Mouse (Mus musculus): Measurements from ENCODE around the gene Col5a1. TPM values are rescaled to one million over a fixed set of nuclear protein-coding genes. Genes with fewer than 3 reads are reported as not detected.

Col5a1 gene
- polyA plus RNA-seq, 1 experiment from 2014 or later = 5.3 TPM

GRCm38 (mm10) chr2:27861576-27862238 lies 24.5 kb upstream of the Col5a1 start:
- no peak overlapping the region for H3K9ac ChIP-seq (ENCODE audit: low read length)
- no peak overlapping the region for H3K27ac ChIP-seq (ENCODE audit: low read depth, low read length)
- 88% methylated on average over 9 of the region's 9 CpGs for WGBS
- no peaks in the 10 kb centered on the region for H3K36me3 ChIP-seq (ENCODE audit: control insufficient read depth, insufficient read depth, low read length)
- no peaks in the 10 kb centered on the region for H3K4me1 ChIP-seq (ENCODE audit: control insufficient read depth, insufficient read depth, low read length)
- no peaks in the 10 kb centered on the region for H3K27me3 ChIP-seq (replicated peaks; ENCODE audit: control insufficient read depth, insufficient read depth, low read length)
- H3K9me3 ChIP-seq (replicated peaks; ENCODE audit: control insufficient read depth, low read length) = no peaks in the 10 kb centered on the region
- ATAC-seq (no peak), DNase-seq (ENCODE audit: low spot score) (no peak)
- no peak overlapping the region for H3K4me3 ChIP-seq (ENCODE audit: low read depth, low read length)
- H3K4me2 ChIP-seq (ENCODE audit: low read length) = no peak overlapping the region

GRCm38 (mm10) chr2:27864491-27865365 lies 21.5 kb upstream of the Col5a1 start:
- no peak for DNase-seq (ENCODE audit: low spot score)
- Histone ChIP-seq H3K27ac (ENCODE audit: low read depth, low read length) (no peak overlapping the region), H3K9me3 (replicated peaks; ENCODE audit: control insufficient read depth, low read length) (no peaks in the 10 kb centered on the region), H3K36me3 (ENCODE audit: control insufficient read depth, insufficient read depth, low read length) (no peaks in the 10 kb centered on the region), H3K27me3 (replicated peaks; ENCODE audit: control insufficient read depth, insufficient read depth, low read length) (no peaks in the 10 kb centered on the region), H3K4me1 (ENCODE audit: control insufficient read depth, insufficient read depth, low read length) (no peaks in the 10 kb centered on the region), H3K9ac (ENCODE audit: low read length) (no peak overlapping the region), H3K4me3 (ENCODE audit: low read depth, low read length) (no peak overlapping the region), H3K4me2 (ENCODE audit: low read length) (no peak overlapping the region)
- 74% methylated on average over 18 of the region's 18 CpGs for WGBS
- no peak for ATAC-seq

DNA sequence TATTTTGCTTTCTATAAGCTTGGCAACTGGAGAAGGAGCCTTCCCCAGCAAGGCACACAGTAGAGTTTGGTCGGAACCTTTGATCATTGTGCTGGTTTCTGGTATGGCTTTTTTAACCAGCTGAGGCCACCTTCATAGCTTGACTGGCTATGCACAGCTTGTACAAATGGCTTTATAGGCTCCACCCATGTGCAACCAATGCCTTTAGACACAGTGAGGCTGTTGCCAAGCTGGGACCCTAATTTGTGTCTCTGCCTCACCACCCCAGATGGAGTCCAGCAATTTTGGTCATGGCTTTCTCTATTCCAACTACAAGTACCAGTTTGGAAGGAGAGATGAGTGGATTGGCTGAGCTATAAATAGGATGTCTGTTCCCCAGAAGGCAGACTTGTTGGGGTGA lies 15.6 kb upstream of the Col5a1 start:
- Histone ChIP-seq H3K9me3 (replicated peaks; ENCODE audit: control insufficient read depth, low read length) (no peaks in the 10 kb centered on the region), H3K9ac (ENCODE audit: low read length) (no peak overlapping the region), H3K27me3 (replicated peaks; ENCODE audit: control insufficient read depth, insufficient read depth, low read length) (no peaks in the 10 kb centered on the region), H3K4me1 (ENCODE audit: control insufficient read depth, insufficient read depth, low read length) (no peaks in the 10 kb centered on the region), H3K27ac (ENCODE audit: low read depth, low read length) (no peak overlapping the region), H3K4me3 (ENCODE audit: low read depth, low read length) (no peak overlapping the region), H3K4me2 (ENCODE audit: low read length) (no peak overlapping the region), H3K36me3 (ENCODE audit: control insufficient read depth, insufficient read depth, low read length) (no peaks in the 10 kb centered on the region)
- WGBS = 93% methylated on average over 1 of the region's 1 CpGs
- no peak for ATAC-seq
- DNase-seq (ENCODE audit: low spot score) = no peak

DNA sequence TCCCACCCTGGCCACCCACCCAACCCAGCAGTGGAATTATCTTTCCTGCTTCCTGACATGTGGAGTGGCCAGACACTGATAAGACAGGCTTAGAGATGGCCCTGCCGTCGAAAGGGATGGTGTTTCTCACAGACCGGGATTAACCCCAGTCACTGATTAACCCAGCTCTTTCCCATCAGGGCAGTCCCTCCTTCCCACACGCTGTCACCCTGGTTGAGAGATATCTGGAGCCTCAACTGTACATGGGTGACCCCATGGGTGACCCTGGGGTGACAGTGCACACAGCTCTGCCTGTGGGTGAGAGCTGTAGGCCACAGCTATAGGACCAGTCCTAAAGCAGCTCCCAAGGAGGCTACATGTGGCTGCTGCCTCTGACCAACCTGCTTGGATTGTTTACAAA lies 15.2 kb upstream of the Col5a1 start:
- Histone ChIP-seq H3K4me1 (ENCODE audit: control insufficient read depth, insufficient read depth, low read length) (no peaks in the 10 kb centered on the region; the same call in 1 of the 2 replicates), H3K4me3 (ENCODE audit: low read depth, low read length) (no peak overlapping the region), H3K4me2 (ENCODE audit: low read length) (no peak overlapping the region), H3K9ac (ENCODE audit: low read length) (no peak overlapping the region), H3K36me3 (ENCODE audit: control insufficient read depth, insufficient read depth, low read length) (no peaks in the 10 kb centered on the region), H3K27ac (ENCODE audit: low read depth, low read length) (no peak overlapping the region), H3K9me3 (replicated peaks; ENCODE audit: control insufficient read depth, low read length) (no peaks in the 10 kb centered on the region), H3K27me3 (replicated peaks; ENCODE audit: control insufficient read depth, insufficient read depth, low read length) (no peaks in the 10 kb centered on the region)
- 76% methylated on average over 4 of the region's 4 CpGs for WGBS
- no peak for DNase-seq (ENCODE audit: low spot score)
- no peak for ATAC-seq

DNA sequence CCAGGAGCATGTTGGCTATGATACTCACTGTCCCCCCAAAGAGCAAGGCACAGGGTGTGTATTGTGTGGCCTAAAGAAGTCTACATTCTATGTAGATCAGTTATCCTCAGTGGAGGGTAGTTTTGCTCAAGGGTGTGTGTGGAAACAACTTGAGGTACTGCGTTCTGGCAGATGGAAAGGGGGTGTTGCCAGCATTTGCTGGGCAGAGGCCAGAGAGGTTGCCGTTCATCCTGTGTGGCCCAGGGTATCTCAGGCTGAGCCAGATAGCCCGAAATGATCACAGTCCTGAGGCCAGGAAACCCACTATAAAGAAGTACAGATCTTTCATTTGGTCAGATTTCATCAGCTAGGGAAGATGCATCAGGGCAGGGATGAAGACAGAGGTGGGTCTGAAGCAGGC lies 13.9 kb upstream of the Col5a1 start:
- Histone ChIP-seq H3K27me3 (replicated peaks; ENCODE audit: control insufficient read depth, insufficient read depth, low read length) (no peaks in the 10 kb centered on the region), H3K4me3 (ENCODE audit: low read depth, low read length) (no peak overlapping the region), H3K36me3 (ENCODE audit: control insufficient read depth, insufficient read depth, low read length) (no peaks in the 10 kb centered on the region), H3K4me2 (ENCODE audit: low read length) (no peak overlapping the region), H3K27ac (ENCODE audit: low read depth, low read length) (no peak overlapping the region), H3K9me3 (replicated peaks; ENCODE audit: control insufficient read depth, low read length) (no peaks in the 10 kb centered on the region), H3K4me1 (ENCODE audit: control insufficient read depth, insufficient read depth, low read length) (peaks cover 6% of the 10 kb centered on the region), H3K9ac (ENCODE audit: low read length) (no peak overlapping the region)
- DNase-seq (ENCODE audit: low spot score) (peak; percentile 22), ATAC-seq (no peak)
- 68% methylated on average over 3 of the region's 3 CpGs for WGBS

GRCm38 (mm10) chr2:27873030-27873429 lies 13.2 kb upstream of the Col5a1 start:
- Histone ChIP-seq H3K4me1 (ENCODE audit: control insufficient read depth, insufficient read depth, low read length) (peaks cover 6% of the 10 kb centered on the region), H3K36me3 (ENCODE audit: control insufficient read depth, insufficient read depth, low read length) (no peaks in the 10 kb centered on the region), H3K9me3 (replicated peaks; ENCODE audit: control insufficient read depth, low read length) (no peaks in the 10 kb centered on the region), H3K4me2 (ENCODE audit: low read length) (no peak overlapping the region), H3K27me3 (replicated peaks; ENCODE audit: control insufficient read depth, insufficient read depth, low read length) (no peaks in the 10 kb centered on the region), H3K27ac (ENCODE audit: low read depth, low read length) (no peak overlapping the region), H3K4me3 (ENCODE audit: low read depth, low read length) (no peak overlapping the region), H3K9ac (ENCODE audit: low read length) (no peak overlapping the region)
- DNase-seq (ENCODE audit: low spot score) = no peak
- WGBS = 87% methylated on average over 5 of the region's 5 CpGs
- no peak for ATAC-seq

DNA sequence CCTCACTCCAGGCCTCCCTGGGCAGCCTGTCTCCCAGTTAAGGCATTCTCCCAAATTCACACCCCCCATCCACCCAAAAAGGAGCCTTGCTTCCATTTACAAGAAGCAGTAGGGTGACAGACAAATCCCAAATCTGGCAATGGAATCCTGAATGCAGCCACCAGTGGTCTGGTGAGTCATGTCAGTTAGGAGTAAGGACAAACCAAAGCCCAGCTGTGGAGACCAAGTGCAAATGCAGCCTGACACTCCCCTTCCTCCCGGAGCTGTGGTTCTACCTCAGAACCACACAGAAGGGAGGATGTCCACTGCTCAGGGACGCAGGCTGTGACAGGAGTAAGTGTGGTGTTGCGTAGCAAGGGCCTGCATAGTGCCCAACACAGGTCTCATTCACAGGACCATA lies 11.6 kb upstream of the Col5a1 start:
- ATAC-seq (no peak), DNase-seq (ENCODE audit: low spot score) (no peak)
- Histone ChIP-seq H3K9me3 (replicated peaks; ENCODE audit: control insufficient read depth, low read length) (no peaks in the 10 kb centered on the region), H3K27me3 (replicated peaks; ENCODE audit: control insufficient read depth, insufficient read depth, low read length) (no peaks in the 10 kb centered on the region), H3K36me3 (ENCODE audit: control insufficient read depth, insufficient read depth, low read length) (no peaks in the 10 kb centered on the region), H3K4me1 (ENCODE audit: control insufficient read depth, insufficient read depth, low read length) (peaks cover 6% of the 10 kb centered on the region), H3K27ac (ENCODE audit: low read depth, low read length) (no peak overlapping the region), H3K4me2 (ENCODE audit: low read length) (no peak overlapping the region), H3K4me3 (ENCODE audit: low read depth, low read length) (no peak overlapping the region), H3K9ac (ENCODE audit: low read length) (no peak overlapping the region)
- WGBS = 87% methylated on average over 3 of the region's 3 CpGs

DNA sequence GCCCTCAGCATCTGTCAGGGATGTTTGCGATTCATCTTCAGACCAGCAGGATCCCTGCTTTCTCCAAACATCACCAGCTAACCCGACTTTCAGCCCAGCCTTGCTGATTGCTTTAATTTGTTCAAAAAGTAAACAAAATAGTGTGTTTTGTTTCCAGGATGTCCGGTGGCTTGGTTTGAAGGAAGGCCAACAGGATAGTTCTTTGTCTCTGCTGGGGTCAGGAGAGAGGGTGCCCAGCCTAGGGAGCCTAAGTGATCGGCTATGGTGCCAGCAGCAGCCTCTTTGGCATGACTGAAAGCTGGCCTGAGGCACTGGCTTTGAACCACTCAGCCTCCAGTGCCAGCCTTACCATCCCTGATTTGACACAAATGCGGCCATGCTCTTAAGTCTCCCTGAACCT lies 11.0 kb upstream of the Col5a1 start:
- H3K27ac ChIP-seq (ENCODE audit: low read depth, low read length) = no peak overlapping the region
- no peaks in the 10 kb centered on the region for H3K27me3 ChIP-seq (replicated peaks; ENCODE audit: control insufficient read depth, insufficient read depth, low read length)
- H3K9ac ChIP-seq (ENCODE audit: low read length) = no peak overlapping the region
- DNase-seq (ENCODE audit: low spot score) (no peak), ATAC-seq (no peak)
- H3K9me3 ChIP-seq (replicated peaks; ENCODE audit: control insufficient read depth, low read length) = no peaks in the 10 kb centered on the region
- no peaks in the 10 kb centered on the region for H3K36me3 ChIP-seq (ENCODE audit: control insufficient read depth, insufficient read depth, low read length)
- H3K4me3 ChIP-seq (ENCODE audit: low read depth, low read length) = no peak overlapping the region
- no peak overlapping the region for H3K4me2 ChIP-seq (ENCODE audit: low read length)
- WGBS = 85% methylated on average over 5 of the region's 5 CpGs
- peaks cover 6% of the 10 kb centered on the region for H3K4me1 ChIP-seq (ENCODE audit: control insufficient read depth, insufficient read depth, low read length)

GRCm38 (mm10) chr2:27875786-27876185 lies 10.4 kb upstream of the Col5a1 start:
- H3K27ac ChIP-seq (ENCODE audit: low read depth, low read length) = no peak overlapping the region
- no peaks in the 10 kb centered on the region for H3K36me3 ChIP-seq (ENCODE audit: control insufficient read depth, insufficient read depth, low read length)
- H3K9ac ChIP-seq (ENCODE audit: low read length) = no peak overlapping the region
- no peak overlapping the region for H3K4me3 ChIP-seq (ENCODE audit: low read depth, low read length)
- ATAC-seq = no peak
- peaks cover 6% of the 10 kb centered on the region for H3K4me1 ChIP-seq (ENCODE audit: control insufficient read depth, insufficient read depth, low read length)
- no peak overlapping the region for H3K4me2 ChIP-seq (ENCODE audit: low read length)
- 78% methylated on average over 5 of the region's 5 CpGs for WGBS
- H3K9me3 ChIP-seq (replicated peaks; ENCODE audit: control insufficient read depth, low read length) = no peaks in the 10 kb centered on the region
- no peaks in the 10 kb centered on the region for H3K27me3 ChIP-seq (replicated peaks; ENCODE audit: control insufficient read depth, insufficient read depth, low read length)
- DNase-seq (ENCODE audit: low spot score) = peak; percentile 43

All from forebrain, embryonic 14.5 days (tissue).